Mouse (Mus musculus) CD4-positive, CD25-positive, alpha-beta regulatory T cell, adult 2 months (primary cell): ENCODE results near the gene Atp2a2.

Experiments
- DNase-seq: peaks from one replicate; pipeline ENCODE4 v3.0.0-alpha.2; 2012; ENCODE audit warnings: low read depth, low spot score

Atp2a2 gene

GRCm38 (mm10) chr5:122502077-122502941 lies at the start of gene Atp2a2:
Atp2a2 (minus strand) TSS chr5:122502225.
- peak; percentile 95 for DNase-seq

- DNase-seq: no peak
Observed at GRCm38 (mm10) chr5:122550460-122550859, 48.4 kb upstream of the Atp2a2 start.

GRCm38 (mm10) chr5:122548671-122549070 lies 46.6 kb upstream of the Atp2a2 start:
- peak; percentile 80 for DNase-seq

GRCm38 (mm10) chr5:122547810-122548209 lies 45.8 kb upstream of the Atp2a2 start:
- DNase-seq: peak; percentile 16

GRCm38 (mm10) chr5:122547251-122547714 lies 45.3 kb upstream of the Atp2a2 start:
- peak; percentile 69 for DNase-seq

GRCm38 (mm10) chr5:122543392-122543791 lies 41.4 kb upstream of the Atp2a2 start:
- DNase-seq: no peak

GRCm38 (mm10) chr5:122541871-122542270 lies 39.8 kb upstream of the Atp2a2 start:
- DNase-seq: no peak

GRCm38 (mm10) chr5:122538077-122538476 lies 36.1 kb upstream of the Atp2a2 start:
- DNase-seq: no peak

- DNase-seq: no peak
Observed at GRCm38 (mm10) chr5:122537654-122538053, 35.6 kb upstream of the Atp2a2 start.

- no peak for DNase-seq
Observed at GRCm38 (mm10) chr5:122533884-122534283, 31.9 kb upstream of the Atp2a2 start.

- DNase-seq: no peak
Observed at GRCm38 (mm10) chr5:122529913-122530604, 28.0 kb upstream of the Atp2a2 start.

GRCm38 (mm10) chr5:122529316-122529715 lies 27.3 kb upstream of the Atp2a2 start:
- no peak for DNase-seq

- no peak for DNase-seq
Observed at GRCm38 (mm10) chr5:122528591-122528990, 26.6 kb upstream of the Atp2a2 start.

- DNase-seq: no peak
Observed at GRCm38 (mm10) chr5:122527761-122528160, 25.7 kb upstream of the Atp2a2 start.

GRCm38 (mm10) chr5:122526878-122527730 lies 25.1 kb upstream of the Atp2a2 start:
- DNase-seq: no peak

- no peak for DNase-seq
Observed at GRCm38 (mm10) chr5:122526405-122526804, 24.4 kb upstream of the Atp2a2 start.

- no peak for DNase-seq
Observed at GRCm38 (mm10) chr5:122525238-122525931, 23.4 kb upstream of the Atp2a2 start.

GRCm38 (mm10) chr5:122524854-122525237 lies 22.8 kb upstream of the Atp2a2 start:
- DNase-seq: no peak

GRCm38 (mm10) chr5:122524244-122524643 lies 22.2 kb upstream of the Atp2a2 start:
- no peak for DNase-seq

GRCm38 (mm10) chr5:122521130-122521473 lies 19.1 kb upstream of the Atp2a2 start:
- DNase-seq: no peak
